Mouse (Mus musculus) hindbrain, postnatal 0 days (tissue): ENCODE data around the gene Kmt2d. TPM values are rescaled to one million over a fixed set of nuclear protein-coding genes. Genes with fewer than 3 reads are reported as not detected.

Experiments used
- ATAC-seq: fragments of 200-750 bp; cut with Nextera tagmentation; 2 replicates; pipeline ENCODE4 v1.8.0; 2017; ENCODE audit warnings: mild to moderate bottlenecking, moderate TSS enrichment, moderate library complexity
- DNase-seq: peaks from one replicate; pipeline ENCODE4 v3.0.0-alpha.2; 2015; ENCODE audit warnings: low spot score
- H3K27ac ChIP-seq: fragments of 300-500 bp; sonication (generic); 2 replicates; pipeline ENCODE4 v1.5.1; 2014; ENCODE audit warnings: mild to moderate bottlenecking
- H3K27me3 ChIP-seq: fragments of 300-500 bp; sonication (generic); 2 replicates; pipeline ENCODE4 v1.6.1; 2014; ENCODE audit warnings: low read length, mixed read lengths; ENCODE audit not compliant: insufficient read depth
- H3K36me3 ChIP-seq: fragments of 300-500 bp; sonication (generic); 2 replicates; pipeline ENCODE4 v1.6.1; 2014; ENCODE audit warnings: low read length, mixed read lengths; ENCODE audit not compliant: insufficient read depth
- H3K4me1 ChIP-seq: fragments of 300-500 bp; sonication (generic); 2 replicates; pipeline ENCODE4 v1.6.1; 2014; ENCODE audit warnings: antibody characterized with exemption, low read length, mixed read lengths; ENCODE audit not compliant: insufficient read depth
- H3K4me2 ChIP-seq: fragments of 300-500 bp; sonication (generic); 2 replicates; pipeline ENCODE4 v1.6.1; 2014; ENCODE audit warnings: low read depth, mild to moderate bottlenecking, low read length, moderate library complexity, mixed read lengths
- H3K4me3 ChIP-seq: fragments of 300-500 bp; sonication (generic); 2 replicates; pipeline ENCODE4 v1.5.1; 2014; ENCODE audit warnings: low read length
- H3K9ac ChIP-seq: fragments of 300-500 bp; sonication (generic); replicated peaks from 2 replicates; pipeline ENCODE4 v1.6.1; 2014; ENCODE audit warnings: mild to moderate bottlenecking, low read length, moderate library complexity, mixed read lengths
- H3K9me3 ChIP-seq: fragments of 300-500 bp; sonication (generic); 2 replicates; pipeline ENCODE4 v1.6.1; 2016; ENCODE audit warnings: low read length, mixed read lengths
- CTCF ChIP-seq: IDR thresholded peaks from 2 replicates; pipeline ENCODE4 v1.5.1; 2016; ENCODE audit warnings: antibody characterized with exemption, control low read depth, low read depth
- WGBS: fragments of 180-500 bp; shearing (Covaris S2); extraction: QIAGEN DNeasy Blood & Tissue Kit; methylation state at CpG from one replicate; pipeline ENCODE4 v1.1.7; 2014; 5-methylcytosine and 5-hydroxymethylcytosine counted together
- polyA plus RNA-seq: library from polyadenylated mRNA; unstranded; fragments of >200 nt; fragmentation: Nextera tagmentation; extraction: Ambion mirVana; gene quantifications from 2 replicates; pipeline ENCODE4 v1.2.1, GENCODE M21; 2015
- total RNA-seq: library from RNA; depleted of rRNA; stranded (reverse); fragments of >200 nt; gene quantifications from 2 replicates; pipeline ENCODE4 v1.2.3, GENCODE M21; 2014

The Kmt2d gene
- total and polyA plus RNA-seq, 2 experiments from 2014 or later = 7.4 to 27.7 TPM

DNA sequence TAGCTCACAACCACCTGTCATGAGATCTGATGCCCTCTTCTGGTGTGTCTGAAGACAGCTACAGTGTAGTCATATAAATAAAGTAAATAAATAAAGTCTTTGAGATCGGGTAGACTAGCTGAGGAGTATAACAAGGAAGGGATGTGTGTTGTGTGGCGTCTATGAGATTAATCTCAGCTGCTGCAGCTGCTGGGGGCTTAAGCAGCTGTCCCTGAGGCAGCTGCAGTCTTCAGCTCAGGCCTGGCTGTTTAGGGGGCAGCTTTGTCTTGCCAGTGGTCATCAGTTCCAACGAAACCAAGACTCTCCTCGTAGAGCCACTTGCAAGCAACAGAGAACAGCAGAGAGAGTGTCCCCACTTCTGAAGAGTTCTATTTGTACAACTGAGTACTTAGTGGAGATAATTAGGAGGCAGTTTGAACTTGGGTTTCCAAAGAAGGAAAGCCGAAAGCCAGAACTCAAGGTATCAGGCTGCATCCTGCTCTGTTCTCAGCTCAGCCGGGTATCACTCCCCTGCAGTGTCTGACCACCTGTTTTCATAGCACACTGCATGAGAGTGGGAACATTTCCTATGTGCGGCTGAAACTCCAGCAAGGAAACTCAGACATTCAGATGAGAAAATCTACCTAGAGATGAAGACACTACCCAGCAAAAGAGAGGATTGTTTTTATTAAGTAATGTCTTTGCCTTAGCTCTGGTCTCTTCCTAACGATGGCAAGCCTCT lies 15.8 kb upstream of the Kmt2d start:
- no peak overlapping the region for H3K27ac ChIP-seq
- H3K27me3 ChIP-seq = no peaks in the 10 kb centered on the region
- WGBS = 67% methylated on average over 8 of the region's 8 CpGs
- no peaks in the 10 kb centered on the region for H3K36me3 ChIP-seq
- no peak for DNase-seq
- ATAC-seq = no peak
- H3K4me2 ChIP-seq = no peak overlapping the region
- TF ChIP-seq CTCF = no peak
- H3K4me1 ChIP-seq = no peaks in the 10 kb centered on the region
- no peak overlapping the region for H3K9ac ChIP-seq
- no peaks in the 10 kb centered on the region for H3K9me3 ChIP-seq
- no peak overlapping the region for H3K4me3 ChIP-seq

DNA sequence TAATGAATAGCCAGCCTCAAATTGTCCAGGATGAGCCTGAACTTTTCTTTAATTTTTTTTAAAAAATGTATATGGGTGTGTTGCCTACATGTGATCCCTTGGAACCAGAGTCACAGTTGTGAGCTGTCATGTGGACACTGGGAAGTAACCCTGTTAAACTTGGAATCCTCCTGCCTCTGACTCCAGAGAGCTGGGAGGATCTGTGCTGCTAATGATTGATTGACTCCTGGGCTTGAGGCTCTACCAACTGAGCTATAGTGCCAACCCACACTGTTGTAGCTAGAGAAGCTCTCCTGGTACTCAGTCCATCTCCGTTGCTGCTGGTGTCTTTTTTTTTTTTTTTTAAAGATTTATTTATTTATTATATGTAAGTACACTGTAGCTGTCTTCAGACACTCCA lies 13.1 kb upstream of the Kmt2d start:
- no peaks in the 10 kb centered on the region for H3K36me3 ChIP-seq
- no peaks in the 10 kb centered on the region for H3K9me3 ChIP-seq
- no peaks in the 10 kb centered on the region for H3K4me1 ChIP-seq
- no peak overlapping the region for H3K27ac ChIP-seq
- WGBS = 71% methylated on average over 1 of the region's 1 CpGs
- H3K27me3 ChIP-seq = no peaks in the 10 kb centered on the region
- no peak overlapping the region for H3K4me3 ChIP-seq
- no peak overlapping the region for H3K9ac ChIP-seq
- H3K4me2 ChIP-seq = no peak overlapping the region
- TF ChIP-seq CTCF = no peak
- DNase-seq (no peak), ATAC-seq (no peak)

- H3K4me1 ChIP-seq = no peaks in the 10 kb centered on the region
- TF ChIP-seq CTCF = no peak
- DNase-seq (no peak), ATAC-seq (no peak)
- no peak overlapping the region for H3K9ac ChIP-seq
- no peak overlapping the region for H3K4me3 ChIP-seq
- H3K9me3 ChIP-seq = no peaks in the 10 kb centered on the region
- no peak overlapping the region for H3K27ac ChIP-seq
- no peaks in the 10 kb centered on the region for H3K36me3 ChIP-seq
- no peak overlapping the region for H3K4me2 ChIP-seq
- no peaks in the 10 kb centered on the region for H3K27me3 ChIP-seq
These were observed 12.7 kb upstream of the Kmt2d start for GRCm38 (mm10) chr15:98883661-98884060.

DNA sequence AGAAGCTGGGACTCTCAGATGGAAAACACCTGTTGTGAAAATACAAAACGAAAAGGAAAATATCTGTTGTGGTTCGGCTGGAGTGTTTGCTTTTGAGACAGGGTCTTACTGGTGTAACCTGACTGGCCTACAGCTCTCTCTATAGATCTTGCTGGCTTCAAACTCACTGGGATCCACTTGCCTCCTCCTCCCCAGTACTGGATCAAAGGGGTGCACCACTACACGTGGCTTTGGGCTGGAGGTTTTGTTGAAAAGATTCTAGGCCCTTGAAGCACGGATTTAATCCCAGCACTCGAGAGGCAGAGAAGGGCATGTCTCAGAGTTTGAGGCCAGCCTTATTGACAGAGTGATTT lies 10.6 kb upstream of the Kmt2d start:
- no peak for TF ChIP-seq CTCF
- Histone ChIP-seq H3K4me2 (peak overlapping the region; percentile 78), H3K27me3 (no peaks in the 10 kb centered on the region), H3K4me3 (peak overlapping the region; percentile 71), H3K4me1 (no peaks in the 10 kb centered on the region), H3K9me3 (no peaks in the 10 kb centered on the region), H3K36me3 (no peaks in the 10 kb centered on the region; the same call in 1 of the 2 replicates), H3K27ac (peak overlapping the region; percentile 81; the same call in 1 of the 2 replicates), H3K9ac (no peak overlapping the region)
- ATAC-seq (no peak), DNase-seq (no peak)
- WGBS = 9% methylated on average over 5 of the region's 5 CpGs

DNA sequence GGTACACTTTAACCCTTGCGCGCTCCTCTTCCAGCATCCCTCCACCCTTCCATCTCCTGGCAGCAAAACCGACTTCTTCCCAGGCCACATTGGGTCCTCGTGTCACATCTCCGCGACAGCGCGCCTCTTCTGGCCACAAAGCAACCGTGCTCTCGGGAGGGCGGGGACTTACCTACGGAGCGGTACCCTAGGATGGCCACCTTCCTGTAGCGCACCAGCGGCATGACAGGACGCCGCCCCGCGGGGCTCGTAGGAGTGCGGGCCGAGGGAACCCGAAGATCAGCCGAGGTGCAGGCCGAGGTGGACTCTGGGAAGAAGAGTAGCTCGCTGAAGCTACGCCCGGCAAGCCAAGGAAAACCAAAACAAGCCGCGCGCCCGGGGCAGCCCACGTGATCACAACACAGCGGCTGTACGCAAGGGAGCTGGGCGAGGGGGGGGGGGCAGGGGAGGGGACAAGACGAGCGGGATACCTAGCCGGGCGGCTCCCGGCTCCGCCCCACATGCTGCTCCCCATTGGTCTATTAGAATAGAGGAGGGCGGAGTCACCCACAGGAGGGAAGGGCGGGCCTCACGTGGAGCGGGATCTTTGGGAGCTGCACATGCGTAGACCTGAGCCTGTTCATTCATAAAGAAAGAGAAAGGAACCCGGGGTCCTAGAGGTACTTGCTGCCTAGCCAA lies 10.1 kb upstream of the Kmt2d start:
- peak overlapping the region; percentile 71 for H3K4me3 ChIP-seq
- no peaks in the 10 kb centered on the region for H3K27me3 ChIP-seq
- peak; percentile 96 for DNase-seq
- peak overlapping the region; percentile 78 for H3K4me2 ChIP-seq
- H3K36me3 ChIP-seq = no peaks in the 10 kb centered on the region; the same call in 1 of the 2 replicates
- H3K27ac ChIP-seq = peak overlapping the region; percentile 81
- H3K9ac ChIP-seq = peak overlapping the region; percentile 67
- H3K9me3 ChIP-seq = no peaks in the 10 kb centered on the region
- no peaks in the 10 kb centered on the region for H3K4me1 ChIP-seq
- ATAC-seq = peak; percentile 97
- TF ChIP-seq CTCF = peak; percentile 64
- WGBS = under 1% methylated on average over 48 of the region's 48 CpGs

- Histone ChIP-seq H3K4me3 (no peak overlapping the region), H3K36me3 (no peaks in the 10 kb centered on the region; the same call in 1 of the 2 replicates), H3K27ac (no peak overlapping the region), H3K4me2 (no peak overlapping the region), H3K4me1 (0 out of 2 replicates have a peak, but pooled peaks cover 3% of the 10 kb centered on the region), H3K27me3 (no peaks in the 10 kb centered on the region), H3K9me3 (no peaks in the 10 kb centered on the region), H3K9ac (no peak overlapping the region)
- peak; percentile 85 for TF ChIP-seq CTCF
- ATAC-seq (no peak), DNase-seq (peak; percentile 92)
- 15% methylated on average over 3 of the region's 3 CpGs for WGBS
These were observed 6.3 kb upstream of the Kmt2d start for GRCm38 (mm10) chr15:98877331-98877730.
